Mouse (Mus musculus): ENCODE measurements at regions not wholly inside any gene's neighbourhood (a gene's known extent, or its start where the extent isn't known, plus 50 kb on each side); places are given as distances from the start of the nearest gene placed in this dataset.

DNA sequence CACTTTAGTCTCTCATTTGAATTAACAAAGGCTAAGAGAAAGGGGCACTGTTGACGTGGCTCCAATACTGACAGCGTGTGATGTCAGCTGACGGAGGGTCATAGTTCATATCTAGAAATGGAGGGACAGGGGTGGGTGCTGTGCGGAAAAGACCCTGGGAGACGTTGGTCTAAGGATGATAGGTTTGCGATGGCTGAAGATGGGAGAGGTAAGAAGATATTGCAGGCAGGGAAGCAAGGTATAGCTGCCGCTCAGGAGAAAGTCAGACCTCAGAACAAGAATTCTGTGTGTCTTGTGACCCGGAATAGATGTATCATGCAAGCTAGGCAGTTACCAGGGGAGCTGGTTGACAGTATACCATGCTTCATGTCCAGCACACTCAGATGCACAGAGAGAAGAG lies 130.8 kb upstream of the Lrig1 start:
- TF ChIP-seq POLR2A (IDR thresholded peaks at IDR 0.05; ENCODE audit: borderline replicate concordance, insufficient read depth, low read length) (no peak), CTCF (IDR thresholded peaks at IDR 0.05; ENCODE audit: borderline replicate concordance, insufficient read depth, low read depth, low read length) (no peak)

Measured in cerebellum, adult 2 months (tissue).